Mouse (Mus musculus) limb, embryonic 14.5 days (tissue): ENCODE data around the gene AI661453. TPM values are rescaled to one million over a fixed set of nuclear protein-coding genes. Genes with fewer than 3 reads are reported as not detected.

Experiments used
- ATAC-seq: fragments of 200-750 bp; cut with Nextera tagmentation; 2 replicates; pipeline ENCODE4 v1.8.0; 2017; ENCODE audit warnings: low read depth, moderate number of reproducible peaks, moderate TSS enrichment; ENCODE audit not compliant: low FRiP score
- DNase-seq: peaks from one replicate; pipeline ENCODE4 v3.0.0-alpha.2; 2015; ENCODE audit warnings: low spot score
- H3K27ac ChIP-seq: fragments of 300-500 bp; sonication (generic); replicated peaks from 2 replicates; pipeline ENCODE4 v1.5.1; 2014; ENCODE audit warnings: low read depth, mild to moderate bottlenecking, low read length, moderate library complexity, mixed read lengths
- H3K27me3 ChIP-seq: fragments of 300-500 bp; sonication (generic); 2 replicates; pipeline ENCODE4 v1.6.1; 2014; ENCODE audit warnings: low read length, mixed read lengths; ENCODE audit not compliant: control insufficient read depth, insufficient read depth
- H3K36me3 ChIP-seq: fragments of 300-500 bp; sonication (generic); 2 replicates; pipeline ENCODE4 v1.6.1; 2014; ENCODE audit warnings: mild to moderate bottlenecking, low read length, moderate library complexity, mixed read lengths; ENCODE audit not compliant: control insufficient read depth, insufficient read depth
- H3K4me1 ChIP-seq: fragments of 300-500 bp; sonication (generic); 2 replicates; pipeline ENCODE4 v1.6.1; 2014; ENCODE audit warnings: antibody characterized with exemption, low read length, mixed read lengths; ENCODE audit not compliant: control insufficient read depth, insufficient read depth
- H3K4me2 ChIP-seq: fragments of 300-500 bp; sonication (generic); replicated peaks from 2 replicates; pipeline ENCODE4 v1.6.1; 2014; ENCODE audit warnings: low read depth, mild to moderate bottlenecking, low read length, moderate library complexity; ENCODE audit not compliant: severe bottlenecking
- H3K4me3 ChIP-seq: fragments of 300-500 bp; sonication (generic); replicated peaks from 2 replicates; pipeline ENCODE4 v1.5.1; 2014; ENCODE audit warnings: low read length
- H3K9ac ChIP-seq: fragments of 300-500 bp; sonication (generic); 2 replicates; pipeline ENCODE4 v1.6.1; 2014; ENCODE audit warnings: mild to moderate bottlenecking, low read depth, low read length, moderate library complexity; ENCODE audit not compliant: severe bottlenecking
- H3K9me3 ChIP-seq: fragments of 300-500 bp; sonication (generic); 2 replicates; pipeline ENCODE4 v1.6.1; 2016; ENCODE audit warnings: low read length; ENCODE audit not compliant: control insufficient read depth
- POLR2A ChIP-seq: fragments of 200-500 bp; IDR thresholded peaks from 2 replicates; pipeline ENCODE4 v1.8.0; 2012; ENCODE audit warnings: inconsistent platforms, mild to moderate bottlenecking, moderate library complexity, borderline replicate concordance; ENCODE audit not compliant: insufficient read depth, insufficient read length; ENCODE audit errors: extremely low read depth
- WGBS: fragments of 180-500 bp; shearing (Covaris S2); extraction: QIAGEN DNeasy Blood & Tissue Kit; methylation state at CpG from one replicate; pipeline ENCODE4 v1.1.7; 2014; 5-methylcytosine and 5-hydroxymethylcytosine counted together
- polyA plus RNA-seq, 2 experiments: library from polyadenylated mRNA; depleted of rRNA in 1 of 2; stranded (reverse) in 1 of 2; unstranded in 1 of 2; fragments of >200 nt; fragmentation: Nextera tagmentation in 1 of 2; extraction: Ambion mirVana in 1 of 2; gene quantifications; 2 replicates each; pipeline versions ENCODE4 v1.2.1 to v1.2.3; 2012 to 2014

The AI661453 gene
- polyA plus RNA-seq, 2 experiments: 2.7 to 3.4 TPM

DNA sequence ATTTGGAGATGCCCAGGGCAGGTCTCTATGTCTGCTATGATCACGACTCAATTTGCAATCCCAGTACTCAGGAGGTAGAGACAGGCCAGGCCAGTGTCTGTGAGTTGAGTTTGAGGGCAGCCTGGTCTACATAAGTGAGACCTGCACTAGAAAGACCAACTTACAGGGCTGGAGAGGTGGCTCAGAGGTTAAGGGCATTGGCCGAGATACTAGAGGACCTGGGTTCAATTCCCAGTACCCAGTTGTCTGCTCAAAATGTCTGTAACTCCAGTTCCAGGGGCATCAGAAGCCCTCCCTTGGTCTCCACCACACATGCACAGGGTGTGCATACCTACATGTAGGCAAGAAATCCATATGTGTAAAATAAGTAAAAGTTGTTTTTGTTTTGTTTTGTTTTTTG, 71.1 kb downstream of the AI661453 start:
- Histone ChIP-seq H3K9ac (no peak overlapping the region), H3K27me3 (no peaks in the 10 kb centered on the region), H3K4me3 (no peak overlapping the region), H3K4me2 (peak overlapping the region; percentile 37), H3K4me1 (peaks cover 27% of the 10 kb centered on the region), H3K9me3 (no peaks in the 10 kb centered on the region), H3K36me3 (no peaks in the 10 kb centered on the region), H3K27ac (0 out of 2 replicates have a peak overlapping the region, but pooled peaks have one; percentile 28)
- 81% methylated on average over 2 of the region's 2 CpGs for WGBS
- no peak for TF ChIP-seq POLR2A
- DNase-seq (no peak), ATAC-seq (no peak)

DNA sequence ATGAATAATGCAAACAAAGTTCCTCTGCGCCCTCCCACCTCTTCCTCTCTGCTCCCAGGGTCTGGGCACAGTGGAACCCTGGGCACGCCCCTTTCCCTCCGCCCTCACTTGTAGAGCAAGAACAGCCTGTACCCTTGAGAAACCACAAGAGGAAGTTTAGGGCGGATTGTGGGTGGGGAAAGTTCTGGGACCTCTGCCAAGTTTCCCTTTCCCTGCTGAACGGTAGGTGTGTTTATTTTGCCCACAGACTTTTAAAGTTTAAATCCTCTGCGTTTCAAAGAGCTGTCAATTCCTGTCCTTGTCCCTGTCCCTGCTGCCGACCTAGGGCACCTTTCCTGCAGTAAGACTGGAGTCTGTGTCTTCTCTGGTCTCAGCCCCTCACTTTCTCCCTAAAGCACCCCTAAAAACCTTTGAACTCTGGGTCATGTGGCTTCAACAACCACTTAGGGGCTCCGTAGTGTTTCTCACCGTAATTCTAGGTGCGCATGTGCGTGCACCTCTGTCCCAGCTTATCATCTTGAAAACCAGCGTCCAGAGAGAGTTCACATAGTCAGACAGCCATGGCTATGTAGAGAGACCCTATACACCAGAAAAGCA, 71.7 kb downstream of the AI661453 start:
- no peaks in the 10 kb centered on the region for H3K36me3 ChIP-seq
- peak overlapping the region; percentile 37 for H3K4me2 ChIP-seq
- ATAC-seq: peak; percentile 45
- H3K27me3 ChIP-seq: no peaks in the 10 kb centered on the region
- H3K9ac ChIP-seq: no peak overlapping the region
- DNase-seq: peak; percentile 97
- peak overlapping the region; percentile 28 for H3K27ac ChIP-seq
- peaks cover 27% of the 10 kb centered on the region for H3K4me1 ChIP-seq
- no peaks in the 10 kb centered on the region for H3K9me3 ChIP-seq
- H3K4me3 ChIP-seq: peak overlapping the region; percentile 4; the same call in 1 of the 2 replicates
- WGBS: 18% methylated on average over 12 of the region's 12 CpGs
- TF ChIP-seq POLR2A: no peak

DNA sequence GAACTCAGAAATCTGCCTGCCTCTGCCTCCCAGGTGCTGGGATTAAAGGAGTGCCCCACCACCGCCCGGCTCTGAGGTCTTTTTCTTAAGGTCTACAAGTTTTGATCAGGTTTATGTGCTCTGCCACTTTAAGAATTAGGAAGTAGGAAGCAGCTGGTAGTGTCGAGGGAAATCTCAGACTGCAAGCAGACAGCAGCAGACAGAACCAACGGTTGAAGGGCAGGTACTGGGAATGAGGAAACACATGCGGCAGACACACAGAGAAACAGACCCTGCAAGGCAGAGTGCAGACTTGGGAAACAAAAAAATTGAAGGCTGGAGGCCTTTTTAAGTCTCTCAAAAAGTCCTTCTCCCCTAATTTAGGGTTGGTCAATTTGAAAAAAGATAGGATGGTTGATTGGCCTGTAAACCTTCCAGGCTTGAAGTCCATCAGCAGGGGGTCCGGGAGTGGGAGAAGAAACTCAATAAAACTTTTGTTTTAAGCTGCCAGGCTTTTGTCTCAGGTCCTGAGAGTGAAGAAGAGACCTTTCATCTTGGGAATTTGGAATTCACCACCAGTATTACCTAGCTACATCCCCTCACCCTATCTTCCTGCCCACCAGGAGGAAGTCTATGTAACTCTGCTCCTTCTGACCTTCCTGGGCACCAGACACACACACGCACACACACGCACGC, 72.8 kb downstream of the AI661453 start:
- no peak overlapping the region for H3K9ac ChIP-seq
- DNase-seq (no peak), ATAC-seq (no peak)
- no peaks in the 10 kb centered on the region for H3K9me3 ChIP-seq
- H3K27me3 ChIP-seq: no peaks in the 10 kb centered on the region
- no peaks in the 10 kb centered on the region for H3K36me3 ChIP-seq
- no peak for TF ChIP-seq POLR2A
- H3K4me2 ChIP-seq: no peak overlapping the region
- peak overlapping the region; percentile 46; the same call in 1 of the 2 replicates for H3K27ac ChIP-seq
- H3K4me1 ChIP-seq: peaks cover 31% of the 10 kb centered on the region
- no peak overlapping the region for H3K4me3 ChIP-seq
- WGBS: 57% methylated on average over 9 of the region's 9 CpGs

DNA sequence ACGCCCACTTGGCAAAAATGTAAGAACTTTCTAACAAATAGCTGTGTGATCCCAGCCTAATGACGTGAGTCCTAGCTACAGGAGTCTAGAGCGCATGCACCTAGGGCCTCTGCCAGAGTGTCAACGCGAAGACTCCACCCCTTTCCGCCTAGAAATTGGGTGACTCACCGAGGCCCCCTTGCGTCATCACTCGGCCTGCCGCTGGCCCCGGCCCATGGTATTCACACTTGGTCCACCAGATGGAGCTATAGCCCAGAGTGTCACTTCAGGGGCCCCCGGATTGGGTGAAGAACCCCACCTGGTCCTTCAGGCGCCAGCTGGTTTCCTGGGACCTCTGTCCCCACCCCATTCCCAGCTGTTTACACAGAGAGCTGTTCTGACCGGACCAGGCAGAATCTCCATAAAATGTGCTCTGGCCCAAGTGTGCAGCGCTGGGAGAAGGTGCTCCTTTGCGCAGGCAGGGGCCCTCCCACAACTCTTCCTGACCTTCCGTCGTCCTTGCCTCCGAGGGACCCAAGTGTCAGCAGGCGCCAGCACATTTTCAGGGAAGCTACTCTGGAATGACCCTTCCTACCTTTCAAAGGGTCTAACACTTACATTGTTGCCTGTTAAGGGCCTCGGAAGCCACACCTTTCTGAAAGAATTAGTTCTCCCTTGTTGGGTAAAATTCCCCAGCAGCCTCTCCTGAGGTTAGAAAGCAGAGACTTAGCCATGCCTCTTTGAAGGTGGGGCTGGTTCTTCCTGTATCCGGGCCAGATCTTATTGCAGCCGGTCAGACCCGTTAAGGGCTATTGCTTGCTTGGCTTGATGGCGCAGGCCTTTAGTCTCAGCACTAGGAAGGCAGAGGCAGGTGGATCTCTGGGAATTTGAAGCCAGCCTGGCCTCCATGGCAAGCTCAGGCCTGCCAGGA, 75.0 kb downstream of the AI661453 start:
- H3K4me2 ChIP-seq: peak overlapping the region; percentile 53
- DNase-seq: peak; percentile 98
- H3K27me3 ChIP-seq: no peaks in the 10 kb centered on the region
- TF ChIP-seq POLR2A: no peak
- peak overlapping the region; percentile 79 for H3K27ac ChIP-seq
- H3K4me3 ChIP-seq: peak overlapping the region; percentile 26
- peak overlapping the region; percentile 38 for H3K9ac ChIP-seq
- no peaks in the 10 kb centered on the region for H3K9me3 ChIP-seq
- peak; percentile 92 for ATAC-seq
- peaks cover 24% of the 10 kb centered on the region for H3K4me1 ChIP-seq
- H3K36me3 ChIP-seq: no peaks in the 10 kb centered on the region
- WGBS: 9% methylated on average over 25 of the region's 25 CpGs
